Mouse (Mus musculus): ENCODE data around the gene Cops8. TPM values are rescaled to one million over a fixed set of nuclear protein-coding genes. Genes with fewer than 3 reads are reported as not detected.

The Cops8 gene
- polyA plus RNA-seq, 1 experiment, result 31.7 TPM

DNA sequence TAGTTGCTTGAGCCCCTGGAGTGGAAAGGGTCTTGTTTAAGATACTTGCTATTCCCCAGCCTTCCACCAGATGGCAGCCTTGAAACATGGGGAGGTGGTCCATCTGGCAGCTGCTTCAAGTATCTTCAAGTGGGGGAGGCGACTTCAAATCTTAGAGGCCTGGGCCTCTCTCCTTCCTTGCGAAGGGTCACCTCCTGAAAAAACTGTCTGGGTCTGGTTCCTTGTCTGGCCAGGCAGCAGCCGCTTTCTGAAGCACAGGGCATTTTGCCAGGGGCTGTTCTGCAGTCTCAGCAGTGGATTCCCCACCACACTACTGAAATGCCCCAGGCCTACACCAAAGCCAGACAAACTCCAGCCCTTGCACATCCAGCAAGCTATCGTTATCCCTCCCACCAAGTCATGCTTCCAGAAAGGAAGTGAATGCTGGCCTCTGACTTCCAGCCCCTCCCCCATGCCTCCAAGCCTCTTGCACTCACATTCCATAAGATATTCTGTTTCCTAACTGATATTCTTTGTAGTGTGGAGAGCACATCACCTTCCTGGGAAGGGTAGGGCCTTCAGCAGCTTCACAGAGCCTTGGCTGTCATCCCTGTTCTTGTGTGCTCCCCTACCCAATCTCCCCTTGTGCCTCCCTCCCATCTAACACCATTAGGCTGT, 48.1 kb downstream of the Cops8 start:
- TF ChIP-seq CTCF (IDR thresholded peaks at IDR 0.05; ENCODE audit: extremely low read depth, insufficient read depth, insufficient read length, insufficient replicate concordance) (peak; percentile 61; the same call in 1 of the 2 replicates), POLR2A (IDR thresholded peaks at IDR 0.05; ENCODE audit: low read depth, low read length) (no peak)

DNA sequence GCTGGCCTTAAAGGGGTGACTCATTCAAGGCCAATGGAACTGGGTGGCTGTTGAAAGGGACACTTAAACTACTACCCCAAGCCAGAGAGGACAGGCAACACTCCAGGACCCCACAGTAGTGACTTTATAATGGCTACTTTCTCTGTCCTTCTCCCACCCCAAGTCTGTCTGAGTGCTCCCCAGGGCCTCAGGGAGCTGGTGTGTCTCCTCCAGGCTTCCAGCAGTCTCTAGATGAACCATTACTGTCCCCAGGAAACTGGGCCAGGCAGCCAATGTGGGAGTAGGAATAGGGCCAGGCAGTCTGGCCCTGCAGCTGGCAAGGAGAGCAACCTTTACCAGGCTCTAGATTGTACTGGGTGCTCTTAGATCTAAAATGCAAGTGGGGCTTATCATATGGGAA, 49.0 kb downstream of the Cops8 start:
- no peaks in the 10 kb centered on the region for H3K27me3 ChIP-seq (ENCODE audit: control insufficient read depth, insufficient read depth, low read length)
- no peaks in the 10 kb centered on the region for H3K36me3 ChIP-seq (ENCODE audit: control insufficient read depth, insufficient read depth, low read length)
- no peak overlapping the region for H3K27ac ChIP-seq (ENCODE audit: insufficient read depth, low read length)
- H3K4me1 ChIP-seq (ENCODE audit: control insufficient read depth, insufficient read depth, insufficient read length), result no peaks in the 10 kb centered on the region
- H3K4me3 ChIP-seq (ENCODE audit: extremely low read depth, insufficient read depth, insufficient read length), result no peak overlapping the region
- TF ChIP-seq POLR2A (IDR thresholded peaks at IDR 0.05; ENCODE audit: low read depth, low read length) (no peak), CTCF (IDR thresholded peaks at IDR 0.05; ENCODE audit: extremely low read depth, insufficient read depth, insufficient read length, insufficient replicate concordance) (no peak)
- DNase-seq (ENCODE audit: low read depth in 1 of 2, low spot score in 2 of 2), result no peak

More for the DNA sequence above, 48.1 kb downstream of the Cops8 start:
- 17% methylated on average over 4 of the region's 4 CpGs for WGBS
- Histone ChIP-seq H3K27me3 (ENCODE audit: control insufficient read depth, insufficient read depth, low read length) (no peaks in the 10 kb centered on the region), H3K27ac (ENCODE audit: insufficient read depth, low read length) (no peak overlapping the region), H3K4me3 (ENCODE audit: extremely low read depth, insufficient read depth, insufficient read length) (no peak overlapping the region), H3K4me1 (ENCODE audit: control insufficient read depth, insufficient read depth, insufficient read length) (no peaks in the 10 kb centered on the region), H3K36me3 (ENCODE audit: control insufficient read depth, insufficient read depth, low read length) (no peaks in the 10 kb centered on the region)
- peak in 1 of 2 experiments; percentile 26 for DNase-seq (ENCODE audit: low read depth in 1 of 2, low spot score in 2 of 2)

DNA sequence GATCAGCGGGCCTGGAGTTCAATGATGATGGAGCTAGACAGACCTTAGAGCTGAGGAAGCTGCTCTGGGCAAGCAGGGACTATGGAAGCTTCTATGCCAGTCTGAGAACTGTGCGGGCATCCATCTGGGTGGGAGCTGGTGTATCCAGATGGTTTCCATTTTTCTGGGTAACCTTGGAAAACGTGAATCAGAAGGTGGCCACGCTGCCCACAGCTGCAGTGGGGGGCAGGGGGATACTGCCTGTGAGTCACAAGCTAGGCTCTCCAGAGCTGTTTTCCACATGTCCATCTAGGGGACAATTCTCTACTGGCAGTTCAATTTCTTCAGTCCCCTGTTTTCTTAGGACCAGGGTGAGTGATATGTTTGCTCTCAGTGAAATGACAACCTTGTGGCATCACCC, 49.8 kb downstream of the Cops8 start:
- no peak for TF ChIP-seq POLR2A (IDR thresholded peaks at IDR 0.05; ENCODE audit: low read depth, low read length)
- no peak for TF ChIP-seq CTCF (IDR thresholded peaks at IDR 0.05; ENCODE audit: extremely low read depth, insufficient read depth, insufficient read length, insufficient replicate concordance)
- 68% methylated on average over 4 of the region's 4 CpGs for WGBS
- no peaks in the 10 kb centered on the region for H3K4me1 ChIP-seq (ENCODE audit: control insufficient read depth, insufficient read depth, insufficient read length)
- no peaks in the 10 kb centered on the region for H3K27me3 ChIP-seq (ENCODE audit: control insufficient read depth, insufficient read depth, low read length)
- no peaks in the 10 kb centered on the region for H3K36me3 ChIP-seq (ENCODE audit: control insufficient read depth, insufficient read depth, low read length)
- no peak for DNase-seq (ENCODE audit: low read depth in 1 of 2, low spot score in 2 of 2)
- no peak overlapping the region for H3K27ac ChIP-seq (ENCODE audit: insufficient read depth, low read length)
- H3K4me3 ChIP-seq (ENCODE audit: extremely low read depth, insufficient read depth, insufficient read length), result no peak overlapping the region

DNA sequence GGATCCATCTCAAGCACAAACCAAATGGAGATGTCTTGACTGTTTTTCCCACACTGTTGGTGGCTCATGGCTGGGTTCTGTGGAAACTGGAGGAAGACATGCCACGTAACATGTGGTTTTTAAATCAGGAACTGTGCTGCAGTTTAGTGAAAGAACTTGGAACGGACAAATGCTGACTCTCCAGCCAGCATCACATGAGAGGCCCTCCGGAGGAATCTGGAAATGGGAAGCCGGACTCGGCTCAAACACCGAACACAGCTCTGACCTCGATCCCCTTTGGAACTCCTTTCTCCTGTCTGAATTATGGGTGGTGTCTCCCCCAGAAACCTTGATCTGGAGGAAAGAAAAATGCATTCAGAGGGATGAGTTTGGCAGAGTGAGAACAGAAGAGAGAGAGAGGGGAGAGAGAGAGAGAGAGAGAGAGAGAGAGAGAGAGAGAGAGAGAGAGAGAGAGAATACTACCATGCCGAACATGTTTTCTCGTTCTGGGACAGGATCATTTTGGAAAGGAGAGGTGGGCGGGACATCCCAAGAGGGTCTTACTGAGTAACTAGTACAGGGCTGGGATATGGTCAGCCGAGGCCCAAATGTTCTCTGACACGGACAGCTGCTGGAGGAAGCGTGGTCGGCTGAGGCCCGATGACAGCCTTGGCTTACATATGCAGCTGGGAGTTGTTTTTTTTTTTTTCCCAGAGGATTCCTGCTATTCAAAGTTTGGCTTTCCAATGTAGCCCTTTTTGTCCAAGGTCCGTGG, 53.9 kb downstream of the Cops8 start:
- TF ChIP-seq POLR2A (IDR thresholded peaks at IDR 0.05; ENCODE audit: low read depth, low read length) (no peak), CTCF (IDR thresholded peaks at IDR 0.05; ENCODE audit: extremely low read depth, insufficient read depth, insufficient read length, insufficient replicate concordance) (no peak)
- H3K4me3 ChIP-seq (ENCODE audit: extremely low read depth, insufficient read depth, insufficient read length), result no peak overlapping the region

GRCm38 (mm10) chr1:90657292-90658050, 54.7 kb downstream of the Cops8 start:
- Histone ChIP-seq H3K36me3 (ENCODE audit: control insufficient read depth, insufficient read depth, low read length) (no peaks in the 10 kb centered on the region), H3K27me3 (ENCODE audit: control insufficient read depth, insufficient read depth, low read length) (no peaks in the 10 kb centered on the region), H3K4me3 (ENCODE audit: extremely low read depth, insufficient read depth, insufficient read length) (no peak overlapping the region), H3K27ac (ENCODE audit: insufficient read depth, low read length) (no peak overlapping the region), H3K4me1 (ENCODE audit: control insufficient read depth, insufficient read depth, insufficient read length) (no peaks in the 10 kb centered on the region)
- 68% methylated on average over 10 of the region's 10 CpGs for WGBS
- TF ChIP-seq CTCF (IDR thresholded peaks at IDR 0.05; ENCODE audit: extremely low read depth, insufficient read depth, insufficient read length, insufficient replicate concordance) (no peak), POLR2A (IDR thresholded peaks at IDR 0.05; ENCODE audit: low read depth, low read length) (no peak)
- no peak for DNase-seq (ENCODE audit: low read depth in 1 of 2, low spot score in 2 of 2)

More for the DNA sequence above, 53.9 kb downstream of the Cops8 start:
- 84% methylated on average over 16 of the region's 16 CpGs for WGBS
- H3K4me1 ChIP-seq (ENCODE audit: control insufficient read depth, insufficient read depth, insufficient read length), result no peaks in the 10 kb centered on the region
- no peaks in the 10 kb centered on the region for H3K27me3 ChIP-seq (ENCODE audit: control insufficient read depth, insufficient read depth, low read length)
- H3K36me3 ChIP-seq (ENCODE audit: control insufficient read depth, insufficient read depth, low read length), result no peaks in the 10 kb centered on the region
- DNase-seq (ENCODE audit: low read depth in 1 of 2, low spot score in 2 of 2), result no peak
- no peak overlapping the region for H3K27ac ChIP-seq (ENCODE audit: insufficient read depth, low read length)

DNA sequence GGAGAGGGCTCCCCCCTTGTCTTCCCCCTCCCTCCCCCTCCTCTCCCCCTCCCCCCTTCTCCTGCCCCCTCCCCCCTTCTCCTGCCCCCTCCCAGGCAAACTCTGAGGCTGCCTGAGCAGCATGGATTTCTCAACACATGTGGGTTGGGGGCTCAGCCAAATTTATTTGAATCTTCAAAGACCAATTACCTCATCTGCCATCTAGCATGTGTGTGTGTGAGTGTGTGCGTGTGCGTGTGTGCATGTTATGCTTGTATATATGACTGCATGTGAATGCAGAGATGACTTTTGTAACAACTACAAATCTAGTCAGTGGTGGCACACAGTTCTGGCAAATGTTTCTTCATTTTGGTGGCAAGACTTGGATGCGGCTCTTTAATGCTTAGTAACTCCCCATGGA, 55.8 kb downstream of the Cops8 start:
- no peaks in the 10 kb centered on the region for H3K27me3 ChIP-seq (ENCODE audit: control insufficient read depth, insufficient read depth, low read length)
- no peak for TF ChIP-seq CTCF (IDR thresholded peaks at IDR 0.05; ENCODE audit: extremely low read depth, insufficient read depth, insufficient read length, insufficient replicate concordance)
- no peak for TF ChIP-seq POLR2A (IDR thresholded peaks at IDR 0.05; ENCODE audit: low read depth, low read length)
- H3K27ac ChIP-seq (ENCODE audit: insufficient read depth, low read length), result no peak overlapping the region
- H3K36me3 ChIP-seq (ENCODE audit: control insufficient read depth, insufficient read depth, low read length), result no peaks in the 10 kb centered on the region
- WGBS, result 90% methylated on average over 3 of the region's 3 CpGs
- H3K4me1 ChIP-seq (ENCODE audit: control insufficient read depth, insufficient read depth, insufficient read length), result no peaks in the 10 kb centered on the region
- no peak for DNase-seq (ENCODE audit: low read depth in 1 of 2, low spot score in 2 of 2)
- no peak overlapping the region for H3K4me3 ChIP-seq (ENCODE audit: extremely low read depth, insufficient read depth, insufficient read length)
